Mouse (Mus musculus): ENCODE data around the gene Zc3h12d. TPM values are rescaled to one million over a fixed set of nuclear protein-coding genes. Genes with fewer than 3 reads are reported as not detected.
"Not testable (repeated sequence)": the region's sequence is repeated elsewhere in the genome, so short reads cannot be mapped to it uniquely, and the experiment has no call there.

Gene Zc3h12d
- total RNA-seq, 2 experiments from 2014 or later = 0.18 to 0.25 TPM

DNA sequence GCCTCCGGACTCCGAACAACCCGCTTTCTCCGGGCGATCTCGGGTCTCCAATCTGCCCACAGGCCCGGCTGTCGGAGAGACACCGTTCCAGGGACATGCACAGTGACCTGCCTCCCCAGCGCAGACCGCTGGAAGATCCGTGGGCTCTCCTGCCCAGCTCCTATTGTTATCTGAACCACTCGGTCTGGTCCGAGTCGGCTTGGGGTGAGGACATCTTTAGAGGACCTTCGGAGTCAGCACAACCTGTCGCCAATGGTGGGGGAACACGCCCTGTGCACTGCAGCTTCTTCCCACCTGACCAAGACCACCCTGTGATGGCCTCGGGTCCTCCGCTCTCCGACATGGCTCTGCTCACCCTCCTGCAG is 35.4 kb downstream of the Zc3h12d start:
- intact Hi-C loops (cut with DNase I) = no loop called here
- DNase-seq (ENCODE audit: low spot score) = no peak

GRCm38 (mm10) chr10:7869746-7870145 is 37.5 kb downstream of the Zc3h12d start:
- intact Hi-C loops (cut with DNase I) = no loop called here
- no peak for DNase-seq (ENCODE audit: low spot score)

GRCm38 (mm10) chr10:7870571-7871315 is 38.5 kb downstream of the Zc3h12d start:
- no peak for DNase-seq (ENCODE audit: low spot score)
- intact Hi-C loops (cut with DNase I) = no loop called here

DNA sequence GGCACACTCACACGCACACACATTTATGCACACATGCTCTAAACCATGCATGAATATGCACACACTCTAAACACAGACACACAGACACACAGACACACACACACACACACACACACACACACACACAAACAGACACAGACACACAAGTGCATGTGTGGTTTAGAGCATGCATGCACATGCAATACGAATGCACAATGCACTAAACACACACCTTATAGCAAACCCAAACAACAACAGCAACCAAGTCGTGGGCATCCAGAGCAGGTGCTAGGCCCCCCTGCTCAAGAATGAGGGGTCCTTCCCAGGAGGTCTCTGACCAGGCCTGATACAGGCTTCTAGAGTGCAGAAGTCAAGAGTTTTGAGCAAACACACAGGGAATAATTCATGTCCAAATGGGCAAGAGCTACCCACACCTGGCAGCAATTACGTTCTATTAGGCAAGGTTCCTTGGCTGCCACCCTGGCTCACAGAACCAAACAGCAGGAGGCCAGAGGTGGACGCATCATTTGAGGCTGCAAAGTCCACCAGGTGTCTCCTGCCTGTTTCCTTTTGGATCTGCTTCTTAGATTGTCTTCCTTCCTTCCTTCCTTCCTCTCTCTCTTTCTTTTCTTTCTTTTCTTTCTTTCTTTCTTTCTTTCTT is 39.2 kb downstream of the Zc3h12d start:
- intact Hi-C loops (cut with DNase I) = no loop called here
- DNase-seq (ENCODE audit: low spot score) = no peak

GRCm38 (mm10) chr10:7874194-7874593 is 41.9 kb downstream of the Zc3h12d start:
- intact Hi-C loops (cut with DNase I) = no loop called here
- DNase-seq (ENCODE audit: low spot score) = no peak

DNA sequence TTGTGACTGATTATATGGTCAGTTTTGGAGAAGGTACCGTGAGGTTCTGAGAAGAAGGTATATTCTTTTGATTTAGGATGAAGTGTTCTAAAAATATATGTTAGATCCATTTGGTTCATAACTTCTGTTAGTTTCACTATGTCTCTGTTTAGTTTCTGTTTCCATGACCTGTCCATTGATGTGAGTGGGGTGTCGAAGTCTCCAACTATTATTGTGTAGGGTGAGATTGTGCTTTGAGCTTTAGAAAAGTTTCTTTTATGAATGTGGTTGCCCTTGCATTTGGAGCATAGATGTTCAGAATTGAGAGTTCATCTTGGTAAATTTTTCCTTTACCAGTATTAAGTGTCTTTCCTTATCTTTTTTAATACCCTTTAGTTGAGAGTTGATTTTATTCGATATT is 48.0 kb downstream of the Zc3h12d start:
- DNase-seq (ENCODE audit: low spot score); intact Hi-C loops (cut with DNase I): not testable (repeated sequence)

DNA sequence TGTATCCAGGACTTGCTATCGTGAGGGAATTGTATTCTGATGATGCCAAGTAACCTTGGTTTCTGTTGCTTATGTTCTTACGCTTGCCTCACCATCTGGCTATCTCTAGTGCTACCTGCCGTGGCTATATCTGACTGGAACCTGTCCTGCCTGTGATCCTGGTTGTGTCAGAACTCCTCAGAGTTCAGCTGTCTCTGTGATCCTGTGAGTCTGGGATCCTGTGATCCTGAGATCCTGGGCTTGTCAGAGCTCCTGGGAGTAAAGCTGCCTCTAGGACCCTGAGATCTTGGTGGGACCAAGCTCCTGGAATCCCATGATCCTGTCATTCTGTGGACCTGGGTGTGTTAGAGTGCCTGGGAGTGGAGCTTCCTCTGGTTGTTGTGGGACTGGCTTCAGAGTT is 49.7 kb downstream of the Zc3h12d start:
- DNase-seq (ENCODE audit: low spot score) = no peak
- intact Hi-C loops (cut with DNase I) = loop anchor here (2.0 kb wide), 1 partner anchor 71 kb away; no protein-coding TSS in a partner anchor

DNA sequence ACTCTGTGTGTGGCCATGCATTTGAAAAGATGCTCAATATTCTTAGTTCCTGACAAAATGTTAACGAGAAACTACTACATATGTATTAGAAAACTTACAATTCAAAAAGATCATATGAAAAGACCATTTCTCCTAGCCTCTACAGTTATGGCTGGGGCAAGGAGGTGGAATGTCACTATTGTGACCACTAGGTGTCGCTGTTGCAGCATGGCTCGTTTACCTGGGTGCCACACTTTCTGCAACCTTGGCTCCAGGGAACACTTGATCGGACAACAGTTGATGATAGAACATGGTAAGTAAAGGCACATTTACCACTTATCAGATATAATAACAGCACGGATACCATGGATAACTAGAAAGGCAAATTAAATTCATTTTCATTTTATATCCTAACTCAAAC is 51.3 kb downstream of the Zc3h12d start:
- intact Hi-C loops (cut with DNase I) = loop anchor here (1.0 to 2.0 kb wide), 3 partner anchors 73 to 357 kb away; no protein-coding TSS in a partner anchor
- DNase-seq (ENCODE audit: low spot score) = peak; percentile 40

DNA sequence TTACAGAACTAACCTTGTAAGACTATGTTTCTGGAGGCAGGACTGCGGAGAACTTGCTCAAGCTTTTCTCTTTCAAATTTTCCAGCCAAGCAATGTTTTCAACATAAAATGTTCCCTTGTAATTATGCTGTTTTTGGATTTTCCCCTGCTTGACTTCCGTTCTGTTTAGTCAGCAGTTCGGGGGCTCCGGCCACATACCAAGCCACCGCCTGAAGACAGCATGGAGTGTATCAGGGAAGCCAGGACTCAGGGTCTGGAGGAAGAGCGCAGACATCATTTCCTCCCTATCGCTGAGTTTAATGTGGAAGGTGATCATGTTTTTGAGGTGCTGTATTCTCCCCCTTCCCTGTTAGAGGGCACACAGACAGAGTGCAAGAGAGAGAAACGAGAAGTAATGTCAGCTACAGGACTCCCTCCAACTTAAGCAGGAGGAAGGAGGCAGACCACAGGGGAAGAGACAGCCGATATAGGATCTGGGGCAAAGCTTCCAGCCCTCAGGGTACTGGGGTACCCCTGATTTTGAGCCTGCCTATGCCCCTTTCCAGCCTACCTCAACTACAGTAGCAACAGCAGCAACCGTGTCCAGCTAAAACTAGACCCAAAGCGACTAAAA is 56.1 kb downstream of the Zc3h12d start:
- intact Hi-C loops (cut with DNase I) = no loop called here
- no peak for DNase-seq (ENCODE audit: low spot score)

- intact Hi-C loops (cut with DNase I) = no loop called here
- no peak for DNase-seq (ENCODE audit: low spot score)
Measured at GRCm38 (mm10) chr10:7900719-7901627, 68.7 kb downstream of the Zc3h12d start.

GRCm38 (mm10) chr10:7904157-7904556 is 71.9 kb downstream of the Zc3h12d start:
- intact Hi-C loops (cut with DNase I) = no loop called here
- no peak for DNase-seq (ENCODE audit: low spot score)

DNA sequence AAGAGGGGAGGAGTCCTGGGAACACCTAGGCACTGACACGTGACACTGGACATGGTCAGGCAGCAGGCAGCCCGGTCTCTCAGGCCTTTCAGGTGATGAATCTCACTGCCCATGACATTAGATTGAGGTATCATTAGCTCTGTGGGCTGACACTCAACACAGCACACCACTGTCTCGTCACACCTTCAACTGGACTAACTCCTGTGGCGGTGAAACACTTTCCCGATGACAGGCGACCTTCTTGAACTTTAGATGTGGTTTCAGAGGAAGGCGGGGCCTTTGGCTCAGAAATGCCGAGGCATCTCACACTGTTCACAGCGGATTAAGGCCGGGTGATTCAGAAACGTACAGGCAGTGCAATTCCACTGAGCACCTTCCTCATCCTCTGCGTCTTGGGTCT is 74.9 kb downstream of the Zc3h12d start:
- intact Hi-C loops (cut with DNase I) = no loop called here
- DNase-seq (ENCODE audit: low spot score) = no peak

DNA sequence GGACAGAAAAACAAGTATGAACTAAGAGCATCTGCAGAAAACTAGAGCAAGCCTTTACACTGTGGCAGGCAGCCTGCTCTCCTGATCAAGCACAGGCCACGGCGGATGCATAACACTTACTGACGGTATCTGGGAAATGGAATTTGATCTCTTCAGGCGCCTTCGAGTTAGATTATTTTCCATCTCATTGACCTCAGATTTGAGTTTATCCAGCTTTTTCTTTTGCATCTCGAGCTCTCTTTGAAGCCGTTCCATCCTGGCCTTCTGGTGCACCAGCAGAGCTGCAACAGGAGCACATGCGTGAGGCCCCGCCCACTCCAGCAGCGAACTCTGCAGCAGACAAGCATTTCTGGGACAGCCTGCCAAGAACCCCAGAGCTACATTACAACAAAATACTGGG is 79.0 kb downstream of the Zc3h12d start:
- intact Hi-C loops (cut with DNase I) = no loop called here
- no peak for DNase-seq (ENCODE audit: low spot score)

Small RNA genes lying within 50 kb of the gene (microRNA-seq; reads per million reads assigned to microRNA genes)
- gene Mir5104 = 2.2 reads per million

Other genes with a start within 250 kb of the Zc3h12d start
- gene Lrp11, start 242.7 kb upstream of the Zc3h12d start, total RNA-seq (2021) = 1 to 10 TPM; 2.5 to 2.6 TPM
- 1 to 10 TPM; 4.5 to 6.2 TPM for gene Nup43, start 165.0 kb upstream of the Zc3h12d start, total RNA-seq (2021)
- gene Pcmt1, start 151.3 kb upstream of the Zc3h12d start, total RNA-seq (2021) = 100 to 1,000 TPM in 1 of 2 experiments, 10 to 100 TPM in 1; 92.9 to 105 TPM
- gene Lats1, start 151.3 kb upstream of the Zc3h12d start, total RNA-seq (2021) = 10 to 100 TPM; 11.5 to 13.9 TPM
- gene Katna1, start 106.5 kb upstream of the Zc3h12d start, total RNA-seq (2021) = 10 to 100 TPM; 12.6 to 14.3 TPM
- gene Ginm1, start 39.6 kb upstream of the Zc3h12d start, total RNA-seq (2021) = 100 to 1,000 TPM; 111 to 113 TPM
- gene Ppil4, start 39.6 kb upstream of the Zc3h12d start, total RNA-seq (2021) = 10 to 100 TPM; 14.7 to 15.2 TPM
- gene Tab2, start 123.8 kb downstream of the Zc3h12d start, total RNA-seq (2021) = 10 to 100 TPM; 41.7 to 46.6 TPM

Measured in heart, postnatal 25 days (tissue).